Mouse (Mus musculus) liver, embryonic 16.5 days (tissue): ENCODE data around the gene Mroh8. TPM values are rescaled to one million over a fixed set of nuclear protein-coding genes. Genes with fewer than 3 reads are reported as not detected.
"Not testable (repeated sequence)": the region's sequence is repeated elsewhere in the genome, so short reads cannot be mapped to it uniquely, and the experiment has no call there.

ENCODE experiments used
- ATAC-seq: fragments of 200-750 bp; cut with Nextera tagmentation; 2 replicates; pipeline ENCODE4 v1.8.0; 2017; ENCODE audit warnings: low read depth, mild to moderate bottlenecking, moderate number of reproducible peaks, moderate library complexity
- H3K27ac ChIP-seq: fragments of 300-500 bp; sonication (generic); 2 replicates; pipeline ENCODE4 v1.5.1; 2014; ENCODE audit warnings: mild to moderate bottlenecking, low read length
- H3K27me3 ChIP-seq: fragments of 300-500 bp; sonication (generic); 2 replicates; pipeline ENCODE4 v1.6.1; 2014; ENCODE audit warnings: low read depth, low read length, mixed read lengths; ENCODE audit not compliant: control insufficient read depth, insufficient read depth
- H3K36me3 ChIP-seq: fragments of 300-500 bp; sonication (generic); 2 replicates; pipeline ENCODE4 v1.6.1; 2014; ENCODE audit warnings: mild to moderate bottlenecking; ENCODE audit not compliant: control insufficient read depth, insufficient read depth
- H3K4me1 ChIP-seq: fragments of 300-500 bp; sonication (generic); 2 replicates; pipeline ENCODE4 v1.6.1; 2014; ENCODE audit warnings: low read depth, low read length, mixed read lengths; ENCODE audit not compliant: control insufficient read depth
- H3K4me2 ChIP-seq: fragments of 300-500 bp; sonication (generic); 2 replicates; pipeline ENCODE4 v1.6.1; 2014; ENCODE audit warnings: low read depth, low read length, mixed read lengths
- H3K4me3 ChIP-seq: fragments of 300-500 bp; sonication (generic); 2 replicates; pipeline ENCODE4 v1.5.1; 2014; ENCODE audit warnings: low read depth, mild to moderate bottlenecking, low read length
- H3K9ac ChIP-seq: fragments of 300-500 bp; sonication (generic); 2 replicates; pipeline ENCODE4 v1.6.1; 2014; ENCODE audit warnings: low read depth, low read length
- H3K9me3 ChIP-seq: fragments of 300-500 bp; sonication (generic); replicated peaks from 2 replicates; pipeline ENCODE4 v1.6.1; 2016; ENCODE audit warnings: low read length; ENCODE audit not compliant: control insufficient read depth
- WGBS: fragments of 180-500 bp; shearing (Covaris S2); extraction: QIAGEN DNeasy Blood & Tissue Kit; methylation state at CpG from one replicate; pipeline ENCODE4 v1.1.7; 2014; ENCODE audit not compliant: insufficient replicate concordance; 5-methylcytosine and 5-hydroxymethylcytosine counted together
- polyA plus RNA-seq: library from polyadenylated mRNA; unstranded; fragments of >200 nt; fragmentation: Nextera tagmentation; extraction: Ambion mirVana; gene quantifications from 2 replicates; pipeline ENCODE4 v1.2.1, GENCODE M21; 2015

Gene Mroh8
- polyA plus RNA-seq, 1 experiment from 2014 or later = 0.25 TPM

- Histone ChIP-seq H3K4me3 (no peak overlapping the region), H3K9ac (no peak overlapping the region), H3K36me3 (no peaks in the 10 kb centered on the region), H3K4me2 (no peak overlapping the region), H3K9me3 (no peaks in the 10 kb centered on the region), H3K27me3 (no peaks in the 10 kb centered on the region), H3K27ac (no peak overlapping the region), H3K4me1 (no peaks in the 10 kb centered on the region)
- no peak for ATAC-seq
- WGBS = 70% methylated on average over 1 of the region's 1 CpGs
Measured at GRCm38 (mm10) chr2:157263101-157263500, 16.2 kb downstream of the Mroh8 start.

- no peak overlapping the region for H3K9ac ChIP-seq
- H3K4me2 ChIP-seq = no peak overlapping the region
- H3K27ac ChIP-seq = no peak overlapping the region
- ATAC-seq = no peak
- H3K27me3 ChIP-seq = no peaks in the 10 kb centered on the region
- H3K4me3 ChIP-seq = no peak overlapping the region
- 57% methylated on average over 9 of the region's 9 CpGs for WGBS
- no peaks in the 10 kb centered on the region for H3K36me3 ChIP-seq
- H3K4me1 ChIP-seq = no peaks in the 10 kb centered on the region
- H3K9me3 ChIP-seq = no peaks in the 10 kb centered on the region
Measured at GRCm38 (mm10) chr2:157262506-157262905, 16.8 kb downstream of the Mroh8 start.

- no peak overlapping the region for H3K4me2 ChIP-seq
- no peak overlapping the region for H3K27ac ChIP-seq
- H3K9ac ChIP-seq = no peak overlapping the region
- no peaks in the 10 kb centered on the region for H3K27me3 ChIP-seq
- no peak overlapping the region for H3K4me3 ChIP-seq
- no peaks in the 10 kb centered on the region for H3K36me3 ChIP-seq
- WGBS = 66% methylated on average over 5 of the region's 5 CpGs
- no peaks in the 10 kb centered on the region for H3K9me3 ChIP-seq
- H3K4me1 ChIP-seq = no peaks in the 10 kb centered on the region
- no peak for ATAC-seq
Measured at GRCm38 (mm10) chr2:157261930-157262329, 17.4 kb downstream of the Mroh8 start.

GRCm38 (mm10) chr2:157259720-157260119, 19.6 kb downstream of the Mroh8 start:
- H3K27me3 ChIP-seq = no peaks in the 10 kb centered on the region
- H3K9ac ChIP-seq = no peak overlapping the region
- ATAC-seq = no peak
- H3K4me1 ChIP-seq = no peaks in the 10 kb centered on the region
- H3K4me2 ChIP-seq = no peak overlapping the region
- no peak overlapping the region for H3K4me3 ChIP-seq
- WGBS = 3% methylated on average over 5 of the region's 5 CpGs
- no peak overlapping the region for H3K27ac ChIP-seq
- no peaks in the 10 kb centered on the region for H3K9me3 ChIP-seq
- no peaks in the 10 kb centered on the region for H3K36me3 ChIP-seq

- Histone ChIP-seq H3K27me3 (no peaks in the 10 kb centered on the region), H3K4me1 (no peaks in the 10 kb centered on the region), H3K9ac (no peak overlapping the region), H3K9me3 (no peaks in the 10 kb centered on the region), H3K4me2 (no peak overlapping the region), H3K4me3 (no peak overlapping the region), H3K36me3 (no peaks in the 10 kb centered on the region), H3K27ac (no peak overlapping the region)
- no peak for ATAC-seq
Measured at GRCm38 (mm10) chr2:157248111-157248510, 31.2 kb downstream of the Mroh8 start.

GRCm38 (mm10) chr2:157245603-157246002, 33.7 kb downstream of the Mroh8 start:
- Histone ChIP-seq H3K27ac (no peak overlapping the region), H3K9ac (no peak overlapping the region), H3K4me1 (no peaks in the 10 kb centered on the region), H3K4me3 (no peak overlapping the region), H3K27me3 (no peaks in the 10 kb centered on the region), H3K36me3 (no peaks in the 10 kb centered on the region), H3K9me3 (no peaks in the 10 kb centered on the region), H3K4me2 (no peak overlapping the region)
- WGBS = 48% methylated on average over 2 of the region's 2 CpGs
- no peak for ATAC-seq

- no peak overlapping the region for H3K27ac ChIP-seq
- H3K4me2 ChIP-seq = no peak overlapping the region
- no peak for ATAC-seq
- H3K4me1 ChIP-seq = no peaks in the 10 kb centered on the region
- H3K36me3 ChIP-seq = no peaks in the 10 kb centered on the region
- H3K9ac ChIP-seq = no peak overlapping the region
- no peaks in the 10 kb centered on the region for H3K9me3 ChIP-seq
- H3K4me3 ChIP-seq = no peak overlapping the region
- WGBS = 23% methylated on average over 5 of the region's 5 CpGs
- no peaks in the 10 kb centered on the region for H3K27me3 ChIP-seq
Measured at GRCm38 (mm10) chr2:157245001-157245400, 34.3 kb downstream of the Mroh8 start.

GRCm38 (mm10) chr2:157235946-157236345, 43.4 kb downstream of the Mroh8 start:
- WGBS = 77% methylated on average over 8 of the region's 8 CpGs

GRCm38 (mm10) chr2:157221916-157222315, 57.4 kb downstream of the Mroh8 start:
- H3K4me2 ChIP-seq, H3K9ac ChIP-seq, H3K4me1 ChIP-seq, H3K36me3 ChIP-seq, H3K4me3 ChIP-seq, ATAC-seq, H3K27ac ChIP-seq, H3K27me3 ChIP-seq, H3K9me3 ChIP-seq: not testable (repeated sequence)
- 61% methylated on average over 3 of the region's 3 CpGs for WGBS

More at GRCm38 (mm10) chr2:157235946-157236345, 43.4 kb downstream of the Mroh8 start:
- no peak overlapping the region for H3K9ac ChIP-seq
- no peak for ATAC-seq
- no peak overlapping the region for H3K4me2 ChIP-seq
- H3K27ac ChIP-seq = no peak overlapping the region
- no peak overlapping the region for H3K4me3 ChIP-seq
- H3K36me3 ChIP-seq = no peaks in the 10 kb centered on the region
- H3K4me1 ChIP-seq = no peaks in the 10 kb centered on the region
- H3K27me3 ChIP-seq = no peaks in the 10 kb centered on the region
- H3K9me3 ChIP-seq = no peaks in the 10 kb centered on the region

- 62% methylated on average over 6 of the region's 6 CpGs for WGBS
- Histone ChIP-seq H3K9ac (no peak overlapping the region), H3K9me3 (no peaks in the 10 kb centered on the region), H3K27me3 (no peaks in the 10 kb centered on the region), H3K4me3 (no peak overlapping the region), H3K4me1 (no peaks in the 10 kb centered on the region), H3K36me3 (no peaks in the 10 kb centered on the region), H3K27ac (no peak overlapping the region), H3K4me2 (no peak overlapping the region)
- no peak for ATAC-seq
Measured at GRCm38 (mm10) chr2:157220108-157220507, 59.2 kb downstream of the Mroh8 start.
